8 mouse cellular contexts compared by ENCODE assay signal in the genomic region with DNA sequence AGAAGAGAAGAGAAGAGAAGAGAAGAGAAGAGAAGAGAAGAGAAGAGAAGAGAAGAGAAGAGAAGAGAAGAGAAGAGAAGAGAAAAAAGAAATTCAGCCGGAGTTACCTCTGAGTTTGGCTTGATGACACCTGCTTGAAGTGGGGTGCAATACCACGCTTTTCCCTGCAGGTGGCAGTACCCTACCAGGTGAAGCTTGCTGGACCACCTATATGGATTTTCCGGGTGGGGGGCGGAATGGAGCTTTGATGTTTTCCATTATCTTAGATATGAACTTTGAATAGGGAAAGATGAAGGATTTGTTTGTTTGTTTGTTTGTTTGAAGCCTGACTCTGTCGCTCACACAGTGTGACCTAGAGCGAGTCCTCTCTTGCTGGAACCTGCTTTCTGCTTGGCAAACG. TPM values are rescaled to one million over a fixed set of nuclear protein-coding genes. Genes with fewer than 3 reads are reported as not detected.
DNase-seq lines count a peak whose midpoint lies in the region; ATAC-seq and TF ChIP-seq lines count a peak whose summit lies in the region.
"Had no signal": no experiment of that assay in that cellular context is flagged by ENCODE, and none has a peak within 500 bp of the region (broad histone marks: within the 10 kb centered on the region; RNA-seq: fewer than 3 reads in every experiment).

No protein-coding gene starts in this region.

- no peak overlapping the region for H3K27ac ChIP-seq in intestine, postnatal 0 days (ENCODE audit: low read depth, low read length)
- no peak overlapping the region for H3K27ac ChIP-seq in intestine, embryonic 15.5 days
- H3K27ac ChIP-seq in midbrain, postnatal 0 days (ENCODE audit: low read depth, low read length), result no peak overlapping the region
- H3K27ac ChIP-seq: liver, embryonic 15.5 days had no signal

- H3K36me3 ChIP-seq in intestine, postnatal 0 days (ENCODE audit: control insufficient read depth, insufficient read depth), result no peaks in the 10 kb centered on the region
- no peaks in the 10 kb centered on the region for H3K36me3 ChIP-seq in intestine, embryonic 15.5 days
- H3K36me3 ChIP-seq in midbrain, postnatal 0 days (ENCODE audit: insufficient read depth, low read length), result no peaks in the 10 kb centered on the region
- H3K36me3 ChIP-seq: liver, embryonic 15.5 days had no signal

- H3K4me2 ChIP-seq in intestine, postnatal 0 days (replicated peaks; ENCODE audit: low read depth), result no peak overlapping the region
- no peak overlapping the region for H3K4me2 ChIP-seq in intestine, embryonic 15.5 days (replicated peaks)
- no peak overlapping the region for H3K4me2 ChIP-seq in midbrain, postnatal 0 days (ENCODE audit: low read depth, low read length, poor library complexity, severe bottlenecking)
- H3K4me2 ChIP-seq: liver, embryonic 15.5 days had no signal

- 53% methylated on average over 7 of the region's 7 CpGs for WGBS in intestine, postnatal 0 days
- WGBS in intestine, embryonic 15.5 days, result 49% methylated on average over 7 of the region's 7 CpGs
- 52% methylated on average over 7 of the region's 7 CpGs for WGBS in midbrain, postnatal 0 days

- H3K9me3 ChIP-seq in intestine, postnatal 0 days (ENCODE audit: control insufficient read depth), result no peaks in the 10 kb centered on the region
- no peaks in the 10 kb centered on the region for H3K9me3 ChIP-seq in intestine, embryonic 15.5 days
- H3K9me3 ChIP-seq in midbrain, postnatal 0 days (ENCODE audit: low read length), result no peaks in the 10 kb centered on the region
- H3K9me3 ChIP-seq: liver, embryonic 15.5 days had no signal

- no peak for ATAC-seq in intestine, postnatal 0 days
- no peak for ATAC-seq in intestine, embryonic 15.5 days
- no peak for ATAC-seq in Patski
- ATAC-seq in midbrain, postnatal 0 days (ENCODE audit: low FRiP score), result no peak

- CTCF ChIA-PET in Patski (lab: Charles Lee), result interaction anchor here (2.3 kb wide), 1 partner anchor 91 kb away, joined by 17 read pairs; no protein-coding TSS in a partner anchor

- no peak overlapping the region for H3K9ac ChIP-seq in intestine, postnatal 0 days (ENCODE audit: low read depth, low read length)
- H3K9ac ChIP-seq in intestine, embryonic 15.5 days, result no peak overlapping the region
- H3K9ac ChIP-seq in midbrain, postnatal 0 days (replicated peaks; ENCODE audit: low read length, poor library complexity, severe bottlenecking), result no peak overlapping the region
- H3K9ac ChIP-seq: liver, embryonic 15.5 days had no signal

- H3K27me3 ChIP-seq in intestine, postnatal 0 days (replicated peaks; ENCODE audit: control insufficient read depth, insufficient read depth, low read length), result no peaks in the 10 kb centered on the region
- H3K27me3 ChIP-seq in intestine, embryonic 15.5 days (replicated peaks), result no peaks in the 10 kb centered on the region
- no peaks in the 10 kb centered on the region for H3K27me3 ChIP-seq in Patski
- H3K27me3 ChIP-seq in midbrain, postnatal 0 days (ENCODE audit: insufficient read depth, low read length), result no peaks in the 10 kb centered on the region
- H3K27me3 ChIP-seq: liver, embryonic 15.5 days had no signal

- DNase-seq in CD4-positive, CD25-positive, alpha-beta regulatory T cell, adult 2 months (ENCODE audit: low read depth, low spot score), result peak; percentile 71
- no peak for DNase-seq in Patski (ENCODE audit: low read depth, low spot score)
- DNase-seq in forelimb bud, embryonic 11.5 days (ENCODE audit: low read depth, low spot score), result peak; percentile 43
- DNase-seq in midbrain, postnatal 0 days (ENCODE audit: low spot score), result peak; percentile 46
- DNase-seq in layer of hippocampus, adult 8-10 months (ENCODE audit: low spot score in 2 of 2), result no peak

- in situ Hi-C loops in Patski (cut with MboI; ENCODE audit: low pct_unique_long_range_greater_than_20kb), result loop anchor here (5.0 to 10.0 kb wide), 2 partner anchors 89 to 214 kb away; no protein-coding TSS in a partner anchor

- no peak overlapping the region for H3K4me3 ChIP-seq in intestine, postnatal 0 days (ENCODE audit: low read depth, low read length)
- no peak overlapping the region for H3K4me3 ChIP-seq in intestine, embryonic 15.5 days (replicated peaks)
- no peak overlapping the region for H3K4me3 ChIP-seq in midbrain, postnatal 0 days (ENCODE audit: low read depth, low read length)
- H3K4me3 ChIP-seq: liver, embryonic 15.5 days had no signal

- POLR2A ChIA-PET in Patski (lab: Charles Lee), result no interaction called here

- H3K4me1 ChIP-seq in intestine, postnatal 0 days (replicated peaks; ENCODE audit: control insufficient read depth, insufficient read depth, low read length), result no peaks in the 10 kb centered on the region
- no peaks in the 10 kb centered on the region for H3K4me1 ChIP-seq in intestine, embryonic 15.5 days (replicated peaks)
- H3K4me1 ChIP-seq in midbrain, postnatal 0 days (ENCODE audit: insufficient read depth, low read length), result no peaks in the 10 kb centered on the region

- TF ChIP-seq CTCF in intestine, postnatal 0 days (IDR thresholded peaks at IDR 0.05; ENCODE audit: low read depth), result peak; percentile 84
- peak; percentile 80 for TF ChIP-seq CTCF in Patski (IDR thresholded peaks at IDR 0.05)
- TF ChIP-seq CTCF in midbrain, postnatal 0 days (IDR thresholded peaks at IDR 0.05), result peak; percentile 86

RNA-seq across cellular contexts. Expression of a gene that starts 14.6 kb away (rescaled TPM):
- polyA plus RNA-seq in intestine, postnatal 0 days (2015; fragmentation: Nextera tagmentation; extraction: Ambion mirVana), result 1.7 and 2.1 TPM in 2 replicates
- 2.4 and 2.8 TPM in 2 replicates for polyA plus RNA-seq in intestine, embryonic 15.5 days (2015; fragmentation: Nextera tagmentation; extraction: Ambion mirVana)
- polyA plus RNA-seq in Patski (2021), result 0.10 TPM
- 5.2 and 9.7 TPM in 2 replicates for total RNA-seq in midbrain, postnatal 0 days (2014; rRNA removed)
- polyA plus RNA-seq in midbrain, postnatal 0 days (2015; fragmentation: Nextera tagmentation; extraction: Ambion mirVana), result 6.6 and 7.5 TPM in 2 replicates
- total RNA-seq in layer of hippocampus, adult 8-10 months (2022), result 1 to 10 TPM; 1.5 to 3.7 (median 3.1) TPM

Comparison
In these comparisons a context has a peak if more than half of its experiments do, and no peak if none do; other contexts are left out.
1. DNase-seq: peak in CD4-positive, CD25-positive, alpha-beta regulatory T cell, adult 2 months (single experiment), forelimb bud, embryonic 11.5 days (single experiment) and midbrain, postnatal 0 days (single experiment); none in Patski (single experiment) and layer of hippocampus, adult 8-10 months (0 of 2).
2. Peak in every context shown above with its lines, with median percentiles within 50 percentile points of each other: CTCF ChIP-seq.